Comparison of ENCODE assay signal across 10 mouse cellular contexts in genomic region chr4:155197726-155198125, GRCm38 (mm10). TPM values are rescaled to one million over a fixed set of nuclear protein-coding genes. Genes with fewer than 3 reads are reported as not detected.
DNase-seq lines count a peak whose midpoint lies in the region; ATAC-seq and TF ChIP-seq lines count a peak whose summit lies in the region.
"Had no signal": no experiment of that assay in that cellular context is flagged by ENCODE, and none has a peak within 500 bp of the region (broad histone marks: within the 10 kb centered on the region; RNA-seq: fewer than 3 reads in every experiment).

No protein-coding gene starts in this region.

- peaks cover 100% of the 10 kb centered on the region for H3K79me2 ChIP-seq in myocyte (ENCODE audit: control insufficient read depth, insufficient read depth)

- no peaks in the 10 kb centered on the region for H3K9me3 ChIP-seq in liver, embryonic 16.5 days (replicated peaks; ENCODE audit: control insufficient read depth, low read length)
- no peaks in the 10 kb centered on the region for H3K9me3 ChIP-seq in liver, embryonic 12.5 days (replicated peaks)
- no peaks in the 10 kb centered on the region for H3K9me3 ChIP-seq in heart, embryonic 12.5 days (replicated peaks)
- H3K9me3 ChIP-seq: forebrain, embryonic 10.5 days had no signal

- DNase-seq in frontal cortex, postnatal 14 days (ENCODE audit: low spot score in 2 of 2), result no peak
- DNase-seq in cerebellum, postnatal 36 days, result no peak
- DNase-seq in cerebellum, adult 18-20 months, result no peak
- DNase-seq: layer of hippocampus, postnatal 36 days had no signal

- no peak overlapping the region for H3ac ChIP-seq in myocyte (ENCODE audit: control insufficient read depth, insufficient read length)

- no peak overlapping the region for H3K4me3 ChIP-seq in liver, embryonic 16.5 days (ENCODE audit: low read depth, low read length)
- no peak overlapping the region for H3K4me3 ChIP-seq in liver, embryonic 12.5 days
- H3K4me3 ChIP-seq in heart, embryonic 12.5 days, result no peak overlapping the region
- no peak overlapping the region for H3K4me3 ChIP-seq in myocyte
- H3K4me3 ChIP-seq: forebrain, embryonic 10.5 days had no signal

- no peak overlapping the region for H3K27ac ChIP-seq in liver, embryonic 16.5 days (ENCODE audit: low read length)
- H3K27ac ChIP-seq in liver, embryonic 12.5 days, result no peak overlapping the region
- H3K27ac ChIP-seq in heart, embryonic 12.5 days (ENCODE audit: poor library complexity, severe bottlenecking), result peak overlapping the region; percentile 52
- H3K27ac ChIP-seq: forebrain, embryonic 10.5 days had no signal

- 40% methylated on average over 6 of the region's 6 CpGs for WGBS in liver, embryonic 16.5 days (ENCODE audit: insufficient replicate concordance)
- 46% methylated on average over 6 of the region's 6 CpGs for WGBS in liver, embryonic 12.5 days (ENCODE audit: insufficient replicate concordance)
- 18% methylated on average over 6 of the region's 6 CpGs for WGBS in heart, embryonic 12.5 days

- peaks cover 30% of the 10 kb centered on the region for H3K4me1 ChIP-seq in liver, embryonic 16.5 days (ENCODE audit: control insufficient read depth, low read depth, low read length)
- H3K4me1 ChIP-seq in liver, embryonic 12.5 days, result peaks cover 66% of the 10 kb centered on the region
- H3K4me1 ChIP-seq in heart, embryonic 12.5 days (replicated peaks), result peaks cover 89% of the 10 kb centered on the region

- peak; percentile 44; the same call in 1 of the 2 replicates for ATAC-seq in frontal cortex, adult (ENCODE audit: low TSS enrichment)
- peak; percentile 45; the same call in 1 of the 2 replicates for ATAC-seq in liver, embryonic 16.5 days (ENCODE audit: low read depth)
- no peak for ATAC-seq in liver, embryonic 12.5 days
- ATAC-seq in heart, embryonic 12.5 days (ENCODE audit: insufficient number of reproducible peaks, low FRiP score), result peak; percentile 47; the same call in 1 of the 2 replicates

- no peak overlapping the region for H3K9ac ChIP-seq in liver, embryonic 16.5 days (ENCODE audit: low read depth, low read length)
- H3K9ac ChIP-seq in liver, embryonic 12.5 days, result no peak overlapping the region
- H3K9ac ChIP-seq in heart, embryonic 12.5 days, result peak overlapping the region; percentile 36; the same call in 1 of the 2 replicates

- H3K36me3 ChIP-seq in liver, embryonic 16.5 days (ENCODE audit: control insufficient read depth, insufficient read depth), result no peaks in the 10 kb centered on the region
- H3K36me3 ChIP-seq in liver, embryonic 12.5 days, result no peaks in the 10 kb centered on the region
- H3K36me3 ChIP-seq in heart, embryonic 12.5 days, result no peaks in the 10 kb centered on the region; the same call in 1 of the 2 replicates
- no peaks in the 10 kb centered on the region for H3K36me3 ChIP-seq in myocyte (ENCODE audit: control insufficient read depth, insufficient read depth)

- H3K27me3 ChIP-seq in liver, embryonic 16.5 days (ENCODE audit: control insufficient read depth, insufficient read depth, low read depth, low read length), result no peaks in the 10 kb centered on the region
- no peaks in the 10 kb centered on the region for H3K27me3 ChIP-seq in liver, embryonic 12.5 days (replicated peaks)
- H3K27me3 ChIP-seq in heart, embryonic 12.5 days (replicated peaks), result no peaks in the 10 kb centered on the region
- H3K27me3 ChIP-seq in myocyte (ENCODE audit: control insufficient read depth, insufficient read depth, insufficient read length), result no peaks in the 10 kb centered on the region

- H3K4me2 ChIP-seq in liver, embryonic 16.5 days (ENCODE audit: low read depth, low read length), result no peak overlapping the region
- no peak overlapping the region for H3K4me2 ChIP-seq in liver, embryonic 12.5 days
- H3K4me2 ChIP-seq in heart, embryonic 12.5 days, result 0 out of 2 replicates have a peak overlapping the region, but pooled peaks have one; percentile 22
- H3K4me2 ChIP-seq in myocyte (ENCODE audit: low read depth), result peak overlapping the region; percentile 24

- TF ChIP-seq POLR2A in myocyte (IDR thresholded peaks at IDR 0.05; ENCODE audit: insufficient read length, low read depth), result no peak

TF ChIP-seq in myocyte, 11 proteins besides CTCF, POLR2A, EP300 and RAD21:
- TF ChIP-seq TCF3 (IDR thresholded peaks at IDR 0.05; ENCODE audit: insufficient read length, low read depth) (no peak), MAX (IDR thresholded peaks at IDR 0.05; ENCODE audit: low read depth) (no peak), CEBPB (IDR thresholded peaks at IDR 0.05; ENCODE audit: insufficient read depth, poor library complexity, severe bottlenecking) (no peak), SRF (IDR thresholded peaks at IDR 0.05; ENCODE audit: control insufficient read depth, insufficient read length, low read depth) (no peak), REST (IDR thresholded peaks at IDR 0.05; ENCODE audit: insufficient read depth, insufficient read length) (no peak), POLR2AphosphoS2 (IDR thresholded peaks at IDR 0.05; ENCODE audit: insufficient read length, low read depth) (no peak), E2F4 (IDR thresholded peaks at IDR 0.05; ENCODE audit: insufficient read depth) (no peak), USF1 (IDR thresholded peaks at IDR 0.05; ENCODE audit: low read depth) (no peak), MYOD1 (IDR thresholded peaks at IDR 0.05; ENCODE audit: control insufficient read depth in 1 of 3, insufficient read length in 2 of 3, low read depth in 2 of 3) (no peak), MYOG (IDR thresholded peaks at IDR 0.05; ENCODE audit: control insufficient read depth in 1 of 3, insufficient read depth in 1 of 3, insufficient read length in 2 of 3, low read depth in 2 of 3) (no peak), TCF12 (IDR thresholded peaks at IDR 0.05; ENCODE audit: insufficient read depth, poor library complexity, severe bottlenecking) (no peak)

RNA-seq across cellular contexts. Expression of gene Ski, which starts 24.7 kb away (rescaled TPM):
- 2.4 and 2.5 TPM in 2 replicates for polyA plus RNA-seq in liver, embryonic 16.5 days (2015; fragmentation: Nextera tagmentation; extraction: Ambion mirVana)
- polyA plus RNA-seq in liver, embryonic 12.5 days (2016; fragmentation: Nextera tagmentation; extraction: Ambion mirVana), result 3.5 and 3.8 TPM in 2 replicates
- 11.9 and 14.0 TPM in 2 replicates for polyA plus RNA-seq in heart, embryonic 12.5 days (2016; fragmentation: Nextera tagmentation; extraction: Ambion mirVana)
- polyA plus RNA-seq in myocyte (2012; fragmentation: generic; extraction: Trizol), result 54.5 TPM

RNA-seq across cellular contexts. Expression of gene Faap20, which starts 51.9 kb away (rescaled TPM):
- 17.1 and 18.6 TPM in 2 replicates for polyA plus RNA-seq in liver, embryonic 16.5 days (2015; fragmentation: Nextera tagmentation; extraction: Ambion mirVana)
- polyA plus RNA-seq in liver, embryonic 12.5 days (2016; fragmentation: Nextera tagmentation; extraction: Ambion mirVana), result 25.8 and 31.2 TPM in 2 replicates
- polyA plus RNA-seq in heart, embryonic 12.5 days (2016; fragmentation: Nextera tagmentation; extraction: Ambion mirVana), result 61.0 and 65.1 TPM in 2 replicates
- polyA plus RNA-seq in myocyte (2012; fragmentation: generic; extraction: Trizol), result 40.4 TPM

Comparison
In these comparisons a context has a peak if more than half of its experiments do, and no peak if none do; other contexts are left out.
1. H3K4me2 ChIP-seq: peak in heart, embryonic 12.5 days (single experiment) and myocyte (single experiment); none in liver, embryonic 16.5 days (single experiment) and liver, embryonic 12.5 days (single experiment).